Mouse (Mus musculus) heart, postnatal 14 days (tissue): ENCODE measurements at regions not wholly inside any gene's neighbourhood (a gene's known extent, or its start where the extent isn't known, plus 50 kb on each side); places are given as distances from the start of the nearest gene placed in this dataset.
A peak's percentile ranks its signal among the peaks of the same experiment; 100 is the strongest.

ENCODE experiments used
- DNase-seq, 2 experiments: peaks; one replicate each; pipeline ENCODE4 v3.0.0; 2021 to 2022
- intact Hi-C: fragments of 180-260 bp; cut with DNase I; formaldehyde crosslinking; loops from one replicate; pipeline ENCODE4 v1.15.1; 2025

DNA sequence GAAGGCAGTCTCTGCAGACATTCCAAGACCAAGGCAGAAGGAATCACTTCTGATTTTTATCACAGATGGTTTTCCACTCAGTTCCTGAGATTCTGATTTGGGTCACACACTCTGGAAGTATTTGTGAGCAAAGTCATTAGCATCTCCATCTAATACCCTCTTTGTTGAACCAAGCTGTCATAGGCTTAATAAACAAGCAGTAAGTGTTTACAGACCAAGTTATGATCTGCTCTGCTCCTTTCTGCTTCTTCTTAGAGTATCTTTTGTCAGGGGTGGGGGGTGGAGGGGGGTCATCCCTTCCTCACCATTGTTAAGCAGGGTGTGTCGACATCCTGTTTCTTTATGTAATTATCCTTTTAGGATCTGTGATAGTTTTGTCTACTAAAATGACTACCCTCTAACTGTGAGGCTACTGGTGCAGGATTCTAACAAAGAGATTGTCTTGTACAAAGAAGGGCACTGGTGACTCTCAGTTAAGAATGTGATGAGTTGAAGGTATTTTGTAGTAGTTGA, 358.2 kb upstream of the Adgrl2 start:
- intact Hi-C loops: loop anchor here (2.0 to 5.0 kb wide), 2 partner anchors 44 to 76 kb away; no protein-coding TSS in a partner anchor
- no peak for DNase-seq

DNA sequence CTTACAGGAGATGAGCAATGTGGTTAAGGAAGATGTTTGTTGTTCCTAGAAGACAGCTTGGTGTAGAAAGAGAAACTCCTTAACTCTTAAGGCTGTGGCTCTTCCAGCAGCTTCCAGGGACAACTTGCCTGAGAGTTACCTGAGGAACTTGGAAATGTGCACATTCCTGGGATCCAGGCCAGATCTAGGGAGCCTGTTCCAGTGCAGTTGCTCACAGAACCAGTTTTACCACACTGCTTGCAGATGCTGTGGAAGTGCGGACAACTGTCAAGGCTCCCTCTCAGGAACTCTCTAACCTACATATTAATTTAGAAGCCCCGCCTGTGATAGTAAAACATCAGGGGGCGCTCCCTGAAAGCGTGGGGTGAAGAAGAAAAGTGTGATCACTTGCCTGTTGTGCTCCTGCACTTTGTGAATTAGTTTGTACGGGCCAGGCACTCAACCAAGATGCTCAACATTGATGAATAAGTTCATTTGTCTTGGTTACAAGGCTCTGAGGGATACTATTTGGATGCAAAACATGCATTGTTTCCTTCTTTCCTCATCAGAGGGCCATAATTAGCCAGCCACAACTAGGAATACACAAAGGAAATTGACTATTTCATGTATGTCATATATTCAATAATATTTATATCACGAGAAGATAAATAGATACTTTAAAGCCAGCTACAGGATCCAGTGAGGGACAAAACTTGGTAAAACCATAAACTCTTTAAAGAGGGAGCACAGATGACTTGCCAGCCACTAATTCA, 357.1 kb upstream of the Adgrl2 start:
- DNase-seq: no peak
- intact Hi-C loops: loop anchor here (5.0 kb wide), 1 partner anchor 75 kb away; no protein-coding TSS in a partner anchor

- intact Hi-C loops: no loop called here
- no peak for DNase-seq
These were observed 352.2 kb upstream of the Adgrl2 start for GRCm38 (mm10) chr3:149342511-149342910.

- DNase-seq: no peak
- intact Hi-C loops: no loop called here
These were observed 349.0 kb upstream of the Adgrl2 start for GRCm38 (mm10) chr3:149339374-149339753.

GRCm38 (mm10) chr3:149338684-149339373, 348.5 kb upstream of the Adgrl2 start:
- DNase-seq: no peak
- intact Hi-C loops: no loop called here

GRCm38 (mm10) chr3:149335259-149335658, 344.9 kb upstream of the Adgrl2 start:
- intact Hi-C loops: no loop called here
- no peak for DNase-seq

GRCm38 (mm10) chr3:149333607-149334006, 343.3 kb upstream of the Adgrl2 start:
- intact Hi-C loops: loop anchor here (5.0 kb wide), 1 partner anchor 346 kb away; no protein-coding TSS in a partner anchor
- no peak for DNase-seq

GRCm38 (mm10) chr3:149333131-149333530, 342.8 kb upstream of the Adgrl2 start:
- intact Hi-C loops: loop anchor here (5.0 kb wide), 1 partner anchor 346 kb away; no protein-coding TSS in a partner anchor
- no peak for DNase-seq

- DNase-seq: no peak
- intact Hi-C loops: loop anchor here (5.0 kb wide), 1 partner anchor 345 kb away; no protein-coding TSS in a partner anchor
These were observed 341.8 kb upstream of the Adgrl2 start for GRCm38 (mm10) chr3:149332105-149332504.

- DNase-seq: no peak
- intact Hi-C loops: loop anchor here (5.0 kb wide), 1 partner anchor 344 kb away; no protein-coding TSS in a partner anchor
These were observed 341.1 kb upstream of the Adgrl2 start for GRCm38 (mm10) chr3:149331251-149331960.

GRCm38 (mm10) chr3:149330716-149331115, 340.4 kb upstream of the Adgrl2 start:
- intact Hi-C loops: loop anchor here (5.0 kb wide), 1 partner anchor 343 kb away; no protein-coding TSS in a partner anchor
- peak; percentile 43 to 55 for DNase-seq

DNA sequence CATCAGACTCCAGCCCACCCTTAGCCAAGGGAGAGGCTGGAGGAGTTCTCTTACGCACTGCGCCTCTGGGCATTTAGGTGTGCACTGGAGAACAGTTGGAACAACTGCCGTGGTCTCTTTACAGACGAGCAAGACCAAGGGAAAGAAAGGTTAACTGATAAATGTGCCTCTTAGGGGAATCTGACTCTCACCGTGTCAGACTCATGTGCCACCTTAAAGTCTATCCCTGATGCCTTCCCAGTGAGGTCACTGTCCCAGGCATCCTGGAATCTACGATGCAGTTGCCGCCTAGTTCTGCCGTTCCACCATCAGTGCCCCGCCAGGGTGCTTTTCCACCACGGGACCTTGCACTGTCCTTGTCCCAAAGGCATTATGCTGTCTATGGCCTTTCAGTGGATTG, 339.7 kb upstream of the Adgrl2 start:
- intact Hi-C loops: loop anchor here (5.0 kb wide), 1 partner anchor 343 kb away; no protein-coding TSS in a partner anchor
- no peak for DNase-seq

GRCm38 (mm10) chr3:149329615-149330014, 339.3 kb upstream of the Adgrl2 start:
- intact Hi-C loops: loop anchor here (5.0 kb wide), 1 partner anchor 342 kb away; no protein-coding TSS in a partner anchor

GRCm38 (mm10) chr3:149326664-149327063, 336.3 kb upstream of the Adgrl2 start:
- no peak for DNase-seq
- intact Hi-C loops: no loop called here

More at GRCm38 (mm10) chr3:149329615-149330014, 339.3 kb upstream of the Adgrl2 start:
- DNase-seq: no peak

DNA sequence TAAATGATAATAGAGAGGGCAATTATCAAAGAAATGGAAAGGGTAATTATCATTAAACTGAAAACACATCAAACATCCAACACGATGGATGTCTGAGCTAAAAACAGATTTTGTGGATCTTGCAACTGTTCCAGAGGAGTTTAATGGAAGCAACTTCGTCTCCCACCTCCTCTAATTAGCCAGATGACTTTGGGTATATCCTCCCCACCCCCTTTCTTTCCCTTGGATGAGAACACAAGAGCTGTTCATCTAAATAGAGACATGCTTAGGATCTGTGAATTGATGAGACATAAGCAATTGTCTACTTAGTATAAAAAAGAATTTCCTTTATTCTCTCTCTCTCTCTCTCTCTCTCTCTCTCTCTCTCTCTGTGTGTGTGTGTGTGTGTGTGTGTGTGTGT, 333.7 kb upstream of the Adgrl2 start:
- no peak for DNase-seq
- intact Hi-C loops: no loop called here

DNA sequence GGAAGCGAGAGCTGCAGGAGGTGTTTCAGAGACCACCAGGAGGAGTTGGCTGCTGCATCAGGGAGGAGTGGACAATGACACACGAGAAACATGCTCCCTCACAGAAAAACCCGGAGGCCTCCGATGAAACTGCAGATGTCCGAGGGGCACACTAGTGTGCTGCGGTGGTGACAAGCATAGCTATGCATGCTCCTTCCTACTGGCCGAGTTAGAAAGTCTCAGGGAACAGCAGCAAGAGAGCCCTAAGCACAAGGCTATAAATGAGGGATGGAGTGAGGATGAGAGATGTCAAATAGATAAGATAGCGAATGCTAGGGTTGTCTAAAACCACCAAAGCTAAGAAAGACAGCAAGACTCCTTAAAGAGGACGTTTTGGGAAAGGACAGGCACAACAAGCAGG, 328.4 kb upstream of the Adgrl2 start:
- DNase-seq: no peak
- intact Hi-C loops: no loop called here

DNA sequence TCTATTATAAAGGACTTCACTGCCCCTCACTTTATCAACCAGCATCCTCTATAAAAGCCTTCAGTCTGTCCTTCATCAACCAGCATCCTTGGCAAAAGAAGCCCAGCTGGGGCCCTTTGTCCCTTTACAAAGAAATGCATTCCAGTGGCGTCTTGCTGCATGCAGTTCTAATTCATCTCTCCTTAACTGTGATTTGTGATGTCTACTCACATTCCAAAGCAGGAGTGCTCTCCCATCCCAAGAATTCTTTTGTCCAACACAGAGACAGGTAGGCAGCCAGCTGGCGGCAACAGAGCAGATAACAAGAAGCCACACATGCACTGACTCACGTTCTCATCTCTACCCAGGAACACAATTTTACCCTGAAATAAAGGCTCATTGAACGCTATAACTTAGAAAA, 323.9 kb upstream of the Adgrl2 start:
- intact Hi-C loops: no loop called here
- no peak for DNase-seq

GRCm38 (mm10) chr3:149313217-149313616, 322.9 kb upstream of the Adgrl2 start:
- no peak for DNase-seq
- intact Hi-C loops: no loop called here

GRCm38 (mm10) chr3:149311576-149311975, 321.2 kb upstream of the Adgrl2 start:
- no peak for DNase-seq

DNA sequence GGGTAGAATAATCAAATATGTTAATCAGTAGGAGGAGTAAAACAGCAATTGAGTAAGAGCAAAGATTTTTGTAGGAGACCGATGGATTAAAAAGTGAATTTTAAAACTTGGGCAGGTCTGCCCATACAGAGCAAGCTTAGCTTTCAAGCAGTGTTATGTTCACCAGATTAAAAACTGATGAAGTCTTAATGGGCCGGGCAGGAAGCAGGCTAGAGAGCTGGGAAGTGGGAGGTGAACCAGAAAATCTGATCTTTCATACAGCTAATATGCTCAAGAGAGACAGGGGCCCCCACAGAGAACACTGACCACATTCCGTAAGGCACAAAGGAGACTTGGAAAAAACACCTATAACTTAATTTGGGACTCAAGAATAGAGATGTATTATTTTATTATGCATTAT, 316.4 kb upstream of the Adgrl2 start:
- intact Hi-C loops: no loop called here
- no peak for DNase-seq

More at GRCm38 (mm10) chr3:149311576-149311975, 321.2 kb upstream of the Adgrl2 start:
- intact Hi-C loops: no loop called here
